Mouse (Mus musculus) gastrocnemius, postnatal 14 days (tissue): ENCODE results near the gene Dennd1a. TPM values are rescaled to one million over a fixed set of nuclear protein-coding genes. Genes with fewer than 3 reads are reported as not detected.

Source experiments
- DNase-seq: peaks from one replicate; pipeline ENCODE4 v3.0.0; 2021; ENCODE audit warnings: mixed read lengths
- intact Hi-C: fragments of 180-260 bp; cut with DNase I; formaldehyde crosslinking; loops from one replicate; pipeline ENCODE4 v1.15.1; 2025; ENCODE audit warnings: low total_unique reads
- total RNA-seq, 2 experiments: library from RNA; stranded (reverse); gene quantifications; 2 replicates each; pipeline ENCODE4 v1.2.3; 2021

Dennd1a gene
- total RNA-seq, 2 experiments from 2014 or later: 17.5 to 20.4 TPM

DNA sequence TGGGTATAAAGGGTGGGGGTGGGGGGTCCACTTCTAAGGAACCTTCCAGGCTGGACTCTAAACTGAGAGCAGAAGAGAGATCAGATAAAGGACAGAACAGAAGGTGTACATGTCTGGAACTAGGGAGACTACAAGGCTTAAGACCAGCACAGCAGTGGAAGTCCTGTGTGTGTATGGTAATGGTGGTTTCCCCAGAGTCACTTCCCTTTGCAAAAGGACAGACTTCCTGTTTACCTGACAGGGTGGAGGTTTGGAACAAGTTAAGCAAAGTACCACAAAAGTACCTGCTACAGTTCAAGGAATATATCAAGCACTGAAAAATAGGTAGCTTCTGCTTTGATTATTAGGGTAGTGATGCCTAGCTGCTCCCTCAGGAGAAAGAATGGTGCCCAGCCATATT, 215.1 kb downstream of the Dennd1a start:
- intact Hi-C loops: no loop called here
- no peak for DNase-seq

DNA sequence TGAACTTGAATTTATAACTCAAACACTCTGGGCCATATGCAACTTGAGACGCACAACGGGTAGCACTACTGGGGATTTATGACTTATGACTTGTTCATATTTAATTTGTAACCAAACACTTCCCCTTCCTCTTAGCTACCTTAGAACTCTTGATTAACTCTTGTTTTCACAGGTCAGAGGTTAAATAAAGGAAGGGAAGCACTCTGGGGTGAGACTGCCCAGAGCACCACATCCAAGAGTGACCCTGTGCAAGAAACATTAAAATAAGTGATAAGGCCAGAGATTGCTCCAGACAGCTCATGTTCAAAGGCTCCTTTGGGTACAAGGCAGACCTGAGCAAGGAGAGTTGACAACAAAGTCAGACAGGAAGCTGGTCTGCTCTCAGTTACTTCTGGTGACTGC, 219.0 kb downstream of the Dennd1a start:
- no peak for DNase-seq
- intact Hi-C loops: no loop called here

GRCm38 (mm10) chr2:38065914-38066313, 221.3 kb downstream of the Dennd1a start:
- intact Hi-C loops: no loop called here
- no peak for DNase-seq

- intact Hi-C loops: no loop called here
- DNase-seq: no peak
Measured at GRCm38 (mm10) chr2:38064266-38064665, 222.9 kb downstream of the Dennd1a start.

DNA sequence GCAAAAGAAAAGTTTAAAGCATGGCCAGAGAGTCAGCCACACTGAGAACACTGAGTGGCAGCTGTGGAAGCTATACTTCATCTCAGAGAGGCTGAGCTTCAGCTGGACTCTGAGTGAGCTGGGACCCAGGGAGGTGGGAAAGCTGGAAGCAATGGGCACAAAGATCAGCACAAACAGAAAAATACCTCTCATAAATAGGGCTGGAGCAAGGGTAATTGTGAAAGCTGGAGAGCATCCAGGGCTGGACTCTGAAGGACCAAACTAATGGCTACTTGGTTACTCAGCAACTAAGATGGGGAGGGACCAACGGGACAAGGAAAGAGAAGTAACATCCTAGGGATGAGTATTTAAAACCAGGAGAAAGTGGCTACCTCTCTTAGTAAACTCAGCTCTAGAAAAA, 225.0 kb downstream of the Dennd1a start:
- DNase-seq: no peak
- intact Hi-C loops: no loop called here

DNA sequence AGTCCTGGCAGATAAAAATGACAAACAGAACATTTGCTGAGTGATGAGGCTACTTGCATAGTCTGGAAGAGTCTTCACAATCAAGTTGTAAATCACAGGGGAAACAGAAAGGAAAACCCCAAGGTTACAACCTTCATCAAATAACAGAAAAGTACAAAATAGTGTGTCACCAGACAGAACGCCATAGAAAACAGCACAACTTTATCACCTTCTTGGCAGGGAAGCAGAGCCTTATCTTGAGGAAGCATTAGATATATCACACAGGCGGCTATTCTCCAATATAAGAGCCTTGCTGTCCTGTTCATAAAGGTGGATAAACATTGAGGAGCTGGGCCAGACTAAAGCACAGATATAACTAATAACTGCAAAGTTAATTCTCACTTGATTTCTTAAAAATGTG, 225.7 kb downstream of the Dennd1a start:
- DNase-seq: no peak
- intact Hi-C loops: no loop called here

DNA sequence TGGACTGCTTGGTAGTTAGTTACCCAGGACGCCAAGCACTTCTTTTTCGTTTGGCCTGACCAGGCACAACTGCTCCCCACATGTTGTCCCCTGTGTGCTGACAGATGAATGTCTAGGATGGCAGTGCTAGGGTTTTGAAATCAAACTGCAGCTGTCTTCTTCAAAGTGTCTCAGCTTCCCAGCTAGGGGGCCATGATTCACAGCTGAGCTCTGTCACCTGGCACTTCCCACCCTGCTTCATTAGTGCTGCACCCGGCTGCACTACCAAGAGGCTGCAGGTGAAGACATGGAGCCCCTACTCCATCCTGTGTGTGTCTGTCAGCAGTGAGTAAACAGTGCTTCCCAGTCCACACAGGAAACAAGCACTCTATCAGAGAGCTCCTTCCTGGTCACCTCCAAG, 234.8 kb downstream of the Dennd1a start:
- peak; percentile 4 for DNase-seq
- intact Hi-C loops: no loop called here

DNA sequence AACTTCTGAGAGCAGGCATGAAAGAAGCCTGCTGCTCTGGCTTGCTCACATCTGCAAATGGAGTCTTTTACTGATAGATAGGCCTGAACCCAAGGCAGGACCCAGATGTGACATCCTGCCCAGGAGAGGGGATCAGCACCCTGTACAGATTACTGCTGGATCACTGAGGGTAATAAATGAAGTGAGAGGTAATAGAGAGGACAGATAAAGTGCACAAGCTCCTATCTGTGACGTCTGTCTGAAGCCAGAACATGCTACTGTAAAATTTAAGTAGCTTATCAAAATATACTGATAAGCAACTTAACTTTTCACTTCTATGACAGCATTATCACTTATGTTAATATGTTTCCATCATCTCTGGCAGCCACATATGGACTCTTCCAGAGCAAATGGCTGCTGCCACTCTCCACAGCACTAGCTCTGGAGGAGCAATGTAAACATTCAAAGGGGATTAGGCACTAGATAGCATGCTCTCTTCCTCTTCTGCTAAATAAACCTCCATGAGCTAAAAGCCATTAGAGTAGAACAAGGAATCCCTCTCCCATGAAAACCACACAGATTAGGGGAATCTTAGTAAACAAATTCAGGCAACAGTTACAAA, 235.6 kb downstream of the Dennd1a start:
- intact Hi-C loops: no loop called here
- DNase-seq: no peak

- intact Hi-C loops: no loop called here
- DNase-seq: no peak
Measured at GRCm38 (mm10) chr2:38048996-38049395, 238.2 kb downstream of the Dennd1a start.

DNA sequence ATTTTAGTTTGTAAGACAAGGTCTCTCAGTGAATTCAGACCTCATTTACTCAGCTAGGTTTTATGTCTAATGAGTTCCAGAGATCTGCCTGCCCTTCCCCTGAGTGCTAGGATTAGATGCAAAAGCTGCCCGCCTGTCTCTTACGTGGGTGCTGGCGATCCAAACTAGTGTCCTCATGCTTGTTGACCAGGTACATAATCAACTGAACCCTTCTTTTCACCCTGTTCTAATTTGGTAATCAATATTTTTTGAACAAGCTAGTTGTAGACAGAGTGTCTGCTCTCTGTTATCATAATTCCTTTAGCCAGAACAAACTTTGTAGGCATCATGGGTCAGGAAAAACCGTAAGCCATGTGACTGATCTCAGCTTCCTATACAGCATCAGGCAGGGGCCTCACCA, 241.9 kb downstream of the Dennd1a start:
- DNase-seq: no peak
- intact Hi-C loops: no loop called here

GRCm38 (mm10) chr2:38040845-38041244, 246.3 kb downstream of the Dennd1a start:
- DNase-seq: no peak
- intact Hi-C loops: no loop called here

- intact Hi-C loops: no loop called here
- DNase-seq: no peak
Measured at GRCm38 (mm10) chr2:38039621-38040020, 247.6 kb downstream of the Dennd1a start.

GRCm38 (mm10) chr2:38028317-38028716, 258.9 kb downstream of the Dennd1a start:
- no peak for DNase-seq
- intact Hi-C loops: no loop called here

DNA sequence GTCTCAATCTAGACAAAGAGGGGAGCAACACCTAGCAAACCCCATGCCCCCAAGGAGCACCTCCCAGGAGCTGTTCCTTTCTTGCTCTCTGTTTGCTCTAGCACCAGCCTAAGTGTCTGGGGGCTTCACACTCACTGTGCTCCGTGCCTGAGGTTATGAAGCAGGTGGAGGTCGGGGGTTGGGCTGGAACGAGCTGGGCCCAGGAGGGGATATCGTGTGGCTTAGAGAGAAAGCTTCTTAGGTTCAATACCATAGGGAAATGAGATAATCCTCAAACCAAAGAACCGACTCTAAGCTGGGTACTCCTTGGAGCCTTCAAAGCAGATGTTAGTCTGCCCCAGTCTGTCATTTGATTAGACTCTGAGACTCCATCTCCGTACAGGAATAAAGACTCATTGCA, 261.6 kb downstream of the Dennd1a start:
- intact Hi-C loops: no loop called here
- DNase-seq: no peak

- no peak for DNase-seq
- intact Hi-C loops: no loop called here
Measured at GRCm38 (mm10) chr2:38023741-38024130, 263.5 kb downstream of the Dennd1a start.

GRCm38 (mm10) chr2:38023054-38023740, 264.0 kb downstream of the Dennd1a start:
- no peak for DNase-seq
- intact Hi-C loops: no loop called here

GRCm38 (mm10) chr2:38021166-38021565, 266.0 kb downstream of the Dennd1a start:
- intact Hi-C loops: no loop called here
- DNase-seq: no peak

- no peak for DNase-seq
- intact Hi-C loops: no loop called here
Measured at GRCm38 (mm10) chr2:38014702-38015101, 272.5 kb downstream of the Dennd1a start.

GRCm38 (mm10) chr2:38013839-38014365, 273.3 kb downstream of the Dennd1a start:
- intact Hi-C loops: no loop called here
- DNase-seq: peak; percentile 8

GRCm38 (mm10) chr2:38007238-38007637, 280.0 kb downstream of the Dennd1a start:
- intact Hi-C loops: no loop called here
- DNase-seq: no peak

DNA sequence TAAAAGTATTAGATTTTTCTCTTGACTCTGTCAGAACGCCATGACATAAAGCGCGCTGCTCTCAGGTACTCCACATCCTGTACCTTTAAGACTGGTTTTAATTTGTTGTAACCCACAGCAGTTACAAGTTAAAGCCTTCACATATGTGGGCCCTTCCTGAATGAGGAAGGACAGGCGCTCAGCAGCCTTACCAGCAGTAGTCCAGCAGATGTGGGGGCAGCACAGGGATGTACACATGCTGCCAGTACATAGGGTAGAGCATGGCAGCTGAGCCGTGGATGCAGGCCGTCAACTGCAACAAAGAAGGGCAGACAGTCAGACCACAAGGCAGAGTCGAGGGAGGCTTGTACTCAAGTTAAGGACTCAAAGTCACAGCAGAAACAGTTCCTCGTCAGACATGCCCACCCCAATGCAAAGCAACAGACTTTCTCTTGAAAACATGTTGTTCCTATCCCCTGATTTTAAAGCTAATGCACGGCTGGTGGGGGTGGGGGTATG, 284.0 kb downstream of the Dennd1a start:
- intact Hi-C loops: no loop called here

More for the DNA sequence above, 284.0 kb downstream of the Dennd1a start:
- DNase-seq: no peak
